ENCODE assay signal across 21 mouse cellular contexts in genomic region chr10:71398383-71399145, GRCm38 (mm10). TPM values are rescaled to one million over a fixed set of nuclear protein-coding genes. Genes with fewer than 3 reads are reported as not detected.
A peak's percentile ranks its signal among the peaks of the same experiment; 100 is the strongest.
DNase-seq lines count a peak whose midpoint lies in the region; ATAC-seq lines count a peak whose summit lies in the region.
"Had no signal": no experiment of that assay in that cellular context is flagged by ENCODE, and none has a peak within 500 bp of the region (broad histone marks: within the 10 kb centered on the region; RNA-seq: fewer than 3 reads in every experiment).

No protein-coding gene starts in this region.

- no peaks in the 10 kb centered on the region for H3K27me3 ChIP-seq in intestine, embryonic 15.5 days (replicated peaks)
- H3K27me3 ChIP-seq: hindbrain, embryonic 13.5 days; liver, embryonic 12.5 days; stomach, embryonic 15.5 days had no signal

- H3K4me1 ChIP-seq in intestine, embryonic 15.5 days (replicated peaks), result no peaks in the 10 kb centered on the region
- H3K4me1 ChIP-seq: hindbrain, embryonic 13.5 days; liver, embryonic 12.5 days; stomach, embryonic 15.5 days had no signal

- H3K4me2 ChIP-seq in intestine, embryonic 15.5 days (replicated peaks), result no peak overlapping the region
- H3K4me2 ChIP-seq: hindbrain, embryonic 13.5 days; liver, embryonic 12.5 days; midbrain, embryonic 11.5 days; stomach, embryonic 15.5 days had no signal

- no peak overlapping the region for H3K27ac ChIP-seq in intestine, embryonic 15.5 days
- H3K27ac ChIP-seq: heart, adult 2 months; hindbrain, embryonic 13.5 days; liver, embryonic 12.5 days; stomach, embryonic 15.5 days had no signal

- no peaks in the 10 kb centered on the region for H3K36me3 ChIP-seq in intestine, embryonic 15.5 days
- H3K36me3 ChIP-seq: hindbrain, embryonic 13.5 days; liver, embryonic 12.5 days; stomach, embryonic 15.5 days had no signal

- ATAC-seq in frontal cortex, adult (ENCODE audit: low TSS enrichment), result 0 out of 2 replicates have a peak, but pooled peaks have one; percentile 33
- peak; percentile 53; the same call in 1 of the 2 replicates for ATAC-seq in intestine, embryonic 15.5 days
- ATAC-seq: forebrain, embryonic 14.5 days; liver, embryonic 12.5 days had no signal

- WGBS in intestine, embryonic 15.5 days, result 71% methylated on average over 10 of the region's 10 CpGs

- H3K9ac ChIP-seq in intestine, embryonic 15.5 days, result no peak overlapping the region
- H3K9ac ChIP-seq: hindbrain, embryonic 13.5 days; liver, embryonic 12.5 days; stomach, embryonic 15.5 days had no signal

- DNase-seq in frontal cortex, postnatal 36 days (ENCODE audit: low spot score in 2 of 2), result no peak
- peak; percentile 27 for DNase-seq in kidney, postnatal 14 days
- DNase-seq in kidney, postnatal 10 days, result no peak
- DNase-seq in yolk sac, embryonic 10.5 days (ENCODE audit: low spot score), result peak; percentile 32
- no peak for DNase-seq in ovary, adult 18-20 months (ENCODE audit: low spot score)
- DNase-seq: adrenal gland, postnatal 25 days; cerebellum, adult 9-10 months; gastrocnemius, postnatal 25 days; heart, adult 2 months; heart, postnatal 36 days; lung, adult 18-20 months; lung, postnatal 10 days; right cerebral cortex, postnatal 25 days; thymus, postnatal 25 days had no signal

- H3K9me3 ChIP-seq in intestine, embryonic 15.5 days, result no peaks in the 10 kb centered on the region
- H3K9me3 ChIP-seq: liver, embryonic 12.5 days; stomach, embryonic 15.5 days had no signal

- no peak overlapping the region for H3K4me3 ChIP-seq in intestine, embryonic 15.5 days (replicated peaks)
- H3K4me3 ChIP-seq: heart, adult 2 months; hindbrain, embryonic 13.5 days; liver, embryonic 12.5 days; stomach, embryonic 15.5 days had no signal

RNA-seq across cellular contexts. Expression of gene Ipmk, which starts 51.0 kb away (rescaled TPM):
- polyA plus RNA-seq in intestine, embryonic 15.5 days (2015; fragmentation: Nextera tagmentation; extraction: Ambion mirVana), result 26.2 and 28.3 TPM in 2 replicates

RNA-seq across cellular contexts. Expression of gene Cisd1, which starts 53.8 kb away (rescaled TPM):
- polyA plus RNA-seq in intestine, embryonic 15.5 days (2015; fragmentation: Nextera tagmentation; extraction: Ambion mirVana), result 115 and 118 TPM in 2 replicates

Comparison
In these comparisons a context has a peak if more than half of its experiments do, and no peak if none do; other contexts are left out.
1. DNase-seq: peak in kidney, postnatal 14 days (single experiment) and yolk sac, embryonic 10.5 days (single experiment); none in frontal cortex, postnatal 36 days (0 of 2), kidney, postnatal 10 days (single experiment) and ovary, adult 18-20 months (single experiment).